Mouse (Mus musculus) mammary gland, adult 2 months (tissue): ENCODE data around the gene Spc25. TPM values are rescaled to one million over a fixed set of nuclear protein-coding genes. Genes with fewer than 3 reads are reported as not detected.

Experiments used
- polyA plus RNA-seq: library from polyadenylated mRNA; depleted of rRNA; stranded (reverse); fragments of >200 nt; gene quantifications from 2 replicates; pipeline ENCODE4 v1.2.3, GENCODE M21; 2012; ENCODE audit warnings: low replicate concordance; rRNA removed

Gene Spc25
- polyA plus RNA-seq: 0.22 and 0.27 TPM in 2 replicates

GRCm38 (mm10) chr2:69205791-69206351 is at the start of gene Spc25:
Spc25 (minus strand) TSS chr2:69206194.

DNA sequence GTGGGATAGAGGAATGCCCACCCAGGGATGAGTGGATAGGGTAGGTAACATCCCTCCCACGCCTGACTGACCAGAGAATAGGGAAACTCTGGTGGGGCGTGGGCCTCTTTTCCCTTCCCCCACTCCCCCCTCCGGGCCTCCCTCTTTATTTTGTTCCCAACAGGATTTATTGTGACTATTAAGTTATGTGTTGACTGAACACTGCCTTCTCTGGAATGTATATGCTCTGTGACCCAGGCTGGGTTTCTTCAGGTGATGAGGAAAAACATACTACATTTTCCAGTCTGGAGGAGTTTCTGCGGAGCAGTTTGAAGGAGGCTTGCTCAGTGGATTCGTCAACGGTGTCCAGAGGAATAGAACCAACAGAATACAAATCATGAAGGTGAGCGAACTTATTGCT is 4.8 kb upstream of the Spc25 start, which contains the start of gene G6pc2:
Gene G6pc2, plus strand, starts transcription at position 301 of the 400 bp plus-strand sequence.

Other genes starting within 250 kb of the Spc25 start
- gene Nostrin, start 70.4 kb downstream of the Spc25 start, polyA plus RNA-seq: 0.24 and 1.0 TPM in 2 replicates
- gene G6pc2, start 4.9 kb upstream of the Spc25 start, polyA plus RNA-seq: not detected in 2 replicates
- gene Abcb11, start 136.4 kb upstream of the Spc25 start, polyA plus RNA-seq: 0.24 and 0.31 TPM in 2 replicates
- 0.94 and 3.8 TPM in 2 replicates for gene Dhrs9, start 174.3 kb upstream of the Spc25 start, polyA plus RNA-seq